Mouse (Mus musculus): Measurements from ENCODE around the gene Mdc1. TPM values are rescaled to one million over a fixed set of nuclear protein-coding genes. Genes with fewer than 3 reads are reported as not detected.

Gene Mdc1
- total RNA-seq, 2 experiments from 2014 or later, result 3.6 to 4.4 TPM

GRCm38 (mm10) chr17:35864832-35865353 is 23.6 kb downstream of the Mdc1 start:
- H3K27ac ChIP-seq, result peak overlapping the region; percentile 96
- peak overlapping the region; percentile 78 for H3K4me3 ChIP-seq
- TF ChIP-seq CTCF (IDR thresholded peaks at IDR 0.05), result no peak
- intact Hi-C loops (cut with DNase I), result no loop called here
- DNase-seq, result peak; percentile 20

- TF ChIP-seq CTCF (IDR thresholded peaks at IDR 0.05), result no peak
- intact Hi-C loops (cut with DNase I), result no loop called here
- Histone ChIP-seq H3K4me3 (peak within 1 kb of the TSS; percentile 78), H3K27ac (peak within 1 kb of the TSS; percentile 96)
- DNase-seq, result peak; percentile 87
These were observed 24.4 kb downstream of the Mdc1 start, which contains the start of gene Ppp1r18 for GRCm38 (mm10) chr17:35865481-35866280. Gene Ppp1r18, plus strand, starts transcription at chr17:35865593.

- DNase-seq, result peak; percentile 85
- no peak for TF ChIP-seq CTCF (IDR thresholded peaks at IDR 0.05)
- intact Hi-C loops (cut with DNase I), result no loop called here
- H3K27ac ChIP-seq, result peak overlapping the region; percentile 96
- H3K4me3 ChIP-seq, result peak overlapping the region; percentile 78
These were observed 25.0 kb downstream of the Mdc1 start for GRCm38 (mm10) chr17:35866281-35866831.

GRCm38 (mm10) chr17:35866911-35867890 is 25.9 kb downstream of the Mdc1 start:
- Histone ChIP-seq H3K4me3 (peak overlapping the region; percentile 78), H3K27ac (peak overlapping the region; percentile 96)
- peak; percentile 54 for DNase-seq
- intact Hi-C loops (cut with DNase I), result no loop called here
- peak; percentile 43 for TF ChIP-seq CTCF (IDR thresholded peaks at IDR 0.05)

GRCm38 (mm10) chr17:35868165-35868820 is 27.0 kb downstream of the Mdc1 start:
- DNase-seq, result peak; percentile 42
- H3K27ac ChIP-seq, result peak overlapping the region; percentile 96
- intact Hi-C loops (cut with DNase I), result no loop called here
- H3K4me3 ChIP-seq, result peak overlapping the region; percentile 78
- no peak for TF ChIP-seq CTCF (IDR thresholded peaks at IDR 0.05)

GRCm38 (mm10) chr17:35868961-35869345 is 27.6 kb downstream of the Mdc1 start:
- peak overlapping the region; percentile 78 for H3K4me3 ChIP-seq
- peak; percentile 3 for DNase-seq
- peak overlapping the region; percentile 96 for H3K27ac ChIP-seq
- intact Hi-C loops (cut with DNase I), result no loop called here
- TF ChIP-seq CTCF (IDR thresholded peaks at IDR 0.05), result no peak

- DNase-seq, result peak; percentile 62
- Histone ChIP-seq H3K4me3 (peak overlapping the region; percentile 78), H3K27ac (peak overlapping the region; percentile 96)
- intact Hi-C loops (cut with DNase I), result no loop called here
- TF ChIP-seq CTCF (IDR thresholded peaks at IDR 0.05), result no peak
These were observed 28.2 kb downstream of the Mdc1 start for GRCm38 (mm10) chr17:35869346-35870067.

GRCm38 (mm10) chr17:35870151-35870883 is 29.0 kb downstream of the Mdc1 start:
- TF ChIP-seq CTCF (IDR thresholded peaks at IDR 0.05), result no peak; the same call in 1 of the 2 replicates
- peak; percentile 66 for DNase-seq
- intact Hi-C loops (cut with DNase I), result no loop called here
- Histone ChIP-seq H3K27ac (peak overlapping the region; percentile 96), H3K4me3 (peak overlapping the region; percentile 78)

GRCm38 (mm10) chr17:35870884-35871696 is 29.8 kb downstream of the Mdc1 start:
- peak overlapping the region; percentile 96 for H3K27ac ChIP-seq
- peak; percentile 62 for TF ChIP-seq CTCF (IDR thresholded peaks at IDR 0.05)
- intact Hi-C loops (cut with DNase I), result no loop called here
- H3K4me3 ChIP-seq, result peak overlapping the region; percentile 78
- DNase-seq, result peak; percentile 34
